Mouse (Mus musculus) monocyte, adult 2 months (primary cell): ENCODE data around the gene Sipa1l2.
A peak's percentile ranks its signal among the peaks of the same experiment; 100 is the strongest.

Source experiments
- DNase-seq, 2 experiments: peaks; one replicate each; pipeline ENCODE4 v3.0.0; 2022; ENCODE audit warnings: low spot score in 2 of 2, low read depth in 1 of 2

The Sipa1l2 gene

GRCm38 (mm10) chr8:125569533-125570365 lies at the start of gene Sipa1l2:
Gene Sipa1l2 (minus strand): TSS chr8:125569808.
- peak; percentile 90 to 96 for DNase-seq

- DNase-seq = no peak
Measured at GRCm38 (mm10) chr8:125618543-125619335, 49.1 kb upstream of the Sipa1l2 start.

DNA sequence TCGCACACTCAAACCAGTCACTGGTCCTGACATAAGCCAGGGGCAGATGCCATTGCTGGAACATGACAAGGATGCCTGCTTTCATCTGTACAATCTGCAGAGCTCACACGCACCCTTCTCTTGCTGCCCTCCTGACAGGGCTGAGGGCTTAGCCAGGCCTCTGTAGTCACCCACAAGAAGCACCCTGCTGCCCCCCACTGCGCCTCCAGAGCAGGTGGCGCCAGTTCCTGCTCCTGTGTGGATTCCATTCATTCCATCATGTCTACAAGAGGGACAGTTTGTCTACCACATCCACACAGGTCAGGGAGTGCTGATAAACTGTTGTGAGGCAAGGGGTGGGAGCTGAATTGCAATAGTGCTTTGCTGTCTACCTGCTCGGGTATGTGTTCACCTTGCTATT lies 47.3 kb upstream of the Sipa1l2 start:
- DNase-seq = no peak

- no peak for DNase-seq
Measured at GRCm38 (mm10) chr8:125616039-125616438, 46.4 kb upstream of the Sipa1l2 start.

DNA sequence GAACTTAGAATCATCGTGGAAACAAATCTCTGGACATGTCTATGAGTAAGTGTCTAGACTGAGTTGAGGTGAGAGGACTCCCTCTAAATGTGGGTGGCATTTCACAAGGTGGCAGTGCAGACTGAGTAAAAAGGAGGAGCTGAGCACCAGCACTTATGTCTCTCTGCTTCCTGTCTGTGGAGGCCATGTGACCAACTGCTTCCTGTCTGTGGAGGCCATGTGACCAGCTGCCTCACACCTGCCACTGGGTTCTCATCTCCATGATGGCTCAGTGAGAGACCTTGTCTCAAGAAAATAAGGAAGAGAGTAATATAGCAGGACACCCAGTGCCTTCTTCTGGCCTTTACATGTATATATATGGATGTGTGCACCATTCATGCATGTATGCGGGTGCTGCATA lies 43.9 kb upstream of the Sipa1l2 start:
- no peak for DNase-seq

DNA sequence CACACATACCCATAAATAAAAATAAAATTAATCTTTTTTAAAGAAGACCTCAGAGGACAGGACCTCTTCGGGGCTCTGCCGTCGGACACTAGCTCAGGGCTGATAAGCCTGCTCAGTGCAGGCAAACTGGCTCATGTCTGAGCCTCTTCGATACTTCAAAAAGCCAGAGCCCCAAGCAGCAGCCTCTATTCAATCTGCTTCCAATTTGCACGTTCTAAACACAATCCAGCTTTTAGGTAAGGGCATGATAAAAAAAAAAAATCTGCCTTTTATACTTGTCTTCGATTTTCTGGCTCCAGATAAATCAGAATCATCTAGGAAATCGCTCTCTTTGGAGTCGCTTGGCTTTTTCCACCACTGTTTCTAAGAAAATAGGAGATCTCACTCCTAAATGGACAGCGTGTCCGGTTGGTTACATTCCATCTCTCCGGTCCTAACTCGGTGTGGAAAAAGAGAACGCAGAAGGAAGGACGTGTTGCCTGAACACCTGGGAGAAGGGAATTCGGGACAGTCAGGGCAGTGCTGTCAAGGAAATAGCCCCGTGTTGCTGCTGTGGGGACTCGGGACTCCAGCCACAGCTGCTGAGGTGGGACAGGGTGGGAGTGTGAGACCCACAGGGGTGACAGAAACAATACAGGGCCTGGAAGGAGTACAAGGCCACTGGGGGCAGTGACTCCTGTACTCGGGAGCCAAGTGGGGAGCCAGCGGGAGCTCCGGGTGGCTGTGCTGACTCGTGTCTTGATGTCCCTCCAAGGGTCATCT lies 42.4 kb upstream of the Sipa1l2 start:
- DNase-seq = no peak

GRCm38 (mm10) chr8:125611024-125611798 lies 41.6 kb upstream of the Sipa1l2 start:
- DNase-seq = no peak

- no peak for DNase-seq
Measured at GRCm38 (mm10) chr8:125609737-125610136, 40.1 kb upstream of the Sipa1l2 start.

- DNase-seq = no peak
Measured at GRCm38 (mm10) chr8:125607714-125608223, 38.2 kb upstream of the Sipa1l2 start.

GRCm38 (mm10) chr8:125606937-125607336 lies 37.3 kb upstream of the Sipa1l2 start:
- DNase-seq = no peak

DNA sequence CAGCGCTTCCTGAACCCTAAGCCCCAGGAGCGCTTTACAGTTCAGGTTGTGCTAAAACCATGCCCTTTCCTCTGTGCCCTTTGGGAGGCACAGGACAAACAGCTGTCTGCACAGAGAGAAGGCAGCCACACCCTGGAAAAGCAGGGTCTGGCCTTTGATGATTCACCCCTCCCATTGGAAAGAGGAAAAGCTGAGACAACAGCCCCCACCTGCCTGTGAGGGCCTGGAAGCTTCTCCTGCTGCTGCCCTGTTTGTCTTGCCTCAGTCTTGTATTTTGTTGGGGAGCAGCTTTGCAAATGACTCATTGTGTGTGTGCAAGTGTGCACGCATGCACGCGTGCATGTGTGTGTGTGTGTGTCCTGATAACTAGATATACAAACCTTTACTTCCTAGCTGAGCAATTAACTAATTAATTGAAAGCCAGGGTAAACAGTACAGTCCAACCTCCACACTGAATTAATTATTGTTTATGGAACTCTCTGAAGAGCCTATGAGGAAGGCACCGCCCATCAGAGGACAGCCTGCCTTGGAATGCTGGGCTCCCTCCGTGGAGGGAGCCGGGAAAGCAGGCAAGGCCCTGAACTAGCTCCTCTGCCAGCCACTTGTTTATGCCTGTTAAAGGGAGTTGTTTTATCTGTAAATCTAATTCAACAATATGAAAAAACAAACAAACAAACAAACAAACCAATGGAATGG lies 35.4 kb upstream of the Sipa1l2 start:
- no peak for DNase-seq

DNA sequence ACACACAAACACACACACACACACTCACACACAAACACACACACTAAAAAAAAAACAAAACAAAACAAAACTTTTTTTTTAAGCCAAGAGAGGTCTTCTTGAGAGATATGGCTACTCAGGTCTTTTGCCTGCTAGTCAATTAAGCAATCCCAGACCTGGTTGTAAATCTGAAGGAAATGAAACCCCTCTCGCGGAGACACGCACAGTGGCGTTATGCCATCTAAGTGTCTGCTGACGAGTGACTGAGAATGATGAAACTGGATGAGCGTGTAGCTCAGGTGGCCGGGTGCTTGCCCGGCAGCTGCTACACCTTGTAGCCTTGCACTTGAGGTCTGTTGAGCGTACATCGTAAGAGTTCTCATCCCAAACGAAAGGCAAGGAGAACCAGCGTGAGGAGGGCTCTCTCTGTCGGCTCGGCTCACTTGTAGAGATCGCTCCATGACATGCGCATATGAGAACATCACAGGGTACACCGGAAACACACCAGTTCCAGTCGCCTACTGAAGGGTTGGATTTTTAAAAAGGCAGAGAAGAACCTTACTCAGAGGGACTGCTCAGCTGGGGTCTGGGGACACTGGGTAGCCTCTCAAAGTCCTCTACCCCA lies 34.7 kb upstream of the Sipa1l2 start:
- no peak for DNase-seq

DNA sequence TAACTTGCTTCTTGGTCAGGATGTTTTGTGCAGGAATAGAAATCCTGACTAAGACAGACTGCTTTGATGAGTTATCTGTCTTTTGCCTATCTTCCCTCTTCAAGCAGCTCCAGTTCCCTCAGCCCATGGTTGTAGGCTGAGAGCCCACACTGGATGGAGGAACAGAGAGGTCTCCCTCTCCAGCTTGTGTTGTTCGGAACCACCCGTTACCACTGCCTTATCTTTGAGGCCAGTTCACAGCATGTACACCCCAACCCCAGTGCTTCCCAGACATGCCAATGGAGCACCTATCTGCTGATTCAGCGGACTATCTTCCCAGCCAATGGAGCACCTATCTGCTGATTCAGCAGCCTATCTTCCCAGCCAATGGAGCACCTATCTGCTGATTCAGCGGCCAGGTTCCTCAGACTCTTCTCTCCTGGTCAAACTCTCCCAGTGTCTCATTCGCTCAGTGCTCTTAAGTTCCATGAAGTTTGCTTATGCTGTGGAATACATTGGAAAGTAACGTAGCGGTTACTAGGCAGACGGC lies 33.8 kb upstream of the Sipa1l2 start:
- no peak for DNase-seq

DNA sequence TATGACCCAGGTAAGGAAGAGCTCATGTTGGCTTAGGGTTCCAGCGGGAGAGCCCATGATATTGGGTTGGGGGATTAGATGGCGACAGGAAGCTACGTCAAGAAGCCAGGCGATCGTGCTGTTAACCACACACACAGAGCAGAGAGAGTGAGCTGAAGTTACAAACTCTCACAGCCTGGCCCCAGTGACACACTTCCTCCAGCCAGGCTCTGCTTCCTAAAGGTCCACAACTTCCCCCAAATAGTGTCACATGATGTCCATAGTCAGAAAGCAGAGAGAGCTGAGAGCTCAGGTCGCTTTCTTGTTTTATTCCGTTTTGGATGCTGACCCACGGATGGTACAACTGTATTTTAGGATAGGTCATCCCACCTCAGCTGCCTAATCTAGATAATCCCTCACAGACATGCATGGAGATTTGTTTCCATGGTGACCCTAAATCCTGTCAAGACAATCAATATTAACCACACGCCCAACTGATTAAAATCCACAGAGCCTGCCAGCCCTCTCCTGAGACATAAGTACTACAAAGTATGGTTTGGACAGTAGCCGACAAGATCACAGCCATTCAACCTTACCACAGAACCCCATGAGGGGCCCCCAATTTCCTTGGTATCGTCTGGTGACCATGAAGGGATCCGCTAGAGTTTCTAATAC lies 30.6 kb upstream of the Sipa1l2 start:
- DNase-seq = no peak

DNA sequence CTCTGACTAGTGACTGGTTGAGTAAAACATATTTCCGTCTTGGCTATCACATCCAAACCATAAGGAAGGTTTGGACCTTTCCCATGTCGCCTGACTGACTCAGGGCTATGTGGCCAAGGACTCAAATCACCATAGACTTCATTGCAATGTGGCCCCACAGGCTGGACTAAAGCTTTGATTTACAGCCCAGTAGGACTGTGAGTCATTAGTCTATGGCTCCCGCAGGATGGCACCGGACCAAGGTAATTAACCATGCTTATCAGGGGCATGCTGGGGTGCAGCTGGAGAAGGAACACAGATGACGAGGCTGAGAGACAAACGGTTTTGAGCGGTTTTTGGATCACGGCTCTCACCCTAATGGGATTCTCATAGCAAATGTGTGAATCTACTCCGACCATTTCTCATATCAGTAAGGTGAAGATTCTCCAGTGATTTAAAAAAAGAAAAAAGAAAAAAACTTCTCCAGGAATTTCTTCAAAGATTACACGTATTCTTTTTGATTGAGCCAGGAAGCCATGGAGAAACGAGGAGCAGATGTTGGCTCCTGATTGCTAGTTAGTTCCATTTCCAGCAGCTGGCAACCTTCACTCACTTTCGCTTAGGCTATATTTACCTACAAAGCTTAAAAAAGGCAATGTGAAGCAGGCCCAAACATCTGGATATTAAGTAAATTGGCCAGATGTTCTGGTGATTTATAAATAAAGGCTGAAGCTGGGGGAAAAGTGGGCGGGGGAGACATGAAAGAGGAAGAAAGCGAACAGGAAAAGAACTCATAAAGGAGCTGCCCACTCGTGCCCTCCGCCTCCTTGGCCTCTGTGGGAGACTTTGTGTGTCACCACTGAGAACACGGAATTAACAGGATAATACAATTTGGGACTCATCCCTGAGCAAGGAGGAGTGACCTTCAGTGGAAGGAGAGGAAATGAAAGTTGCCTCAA lies 26.2 kb upstream of the Sipa1l2 start:
- no peak for DNase-seq

- DNase-seq = no peak
Measured at GRCm38 (mm10) chr8:125590363-125590762, 20.8 kb upstream of the Sipa1l2 start.

DNA sequence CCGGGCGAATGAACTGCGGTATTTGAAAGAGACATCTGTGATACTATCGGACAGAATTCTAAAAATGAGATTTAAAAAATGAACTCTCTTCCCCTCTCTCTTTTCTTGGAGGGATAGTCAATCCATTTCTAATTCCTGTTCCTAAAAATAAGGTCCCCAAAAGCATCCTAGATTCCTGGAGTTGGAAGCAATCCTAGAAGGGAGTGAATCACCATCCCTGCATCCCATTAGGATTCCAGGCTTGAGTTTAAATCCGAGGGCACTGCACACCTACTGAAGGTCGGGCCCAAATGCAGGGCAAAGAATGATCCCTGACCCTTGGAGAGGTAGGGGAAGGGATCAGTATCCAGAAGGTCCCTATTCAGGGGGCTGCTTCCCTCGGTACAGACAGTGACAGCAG lies 17.0 kb upstream of the Sipa1l2 start:
- no peak for DNase-seq

DNA sequence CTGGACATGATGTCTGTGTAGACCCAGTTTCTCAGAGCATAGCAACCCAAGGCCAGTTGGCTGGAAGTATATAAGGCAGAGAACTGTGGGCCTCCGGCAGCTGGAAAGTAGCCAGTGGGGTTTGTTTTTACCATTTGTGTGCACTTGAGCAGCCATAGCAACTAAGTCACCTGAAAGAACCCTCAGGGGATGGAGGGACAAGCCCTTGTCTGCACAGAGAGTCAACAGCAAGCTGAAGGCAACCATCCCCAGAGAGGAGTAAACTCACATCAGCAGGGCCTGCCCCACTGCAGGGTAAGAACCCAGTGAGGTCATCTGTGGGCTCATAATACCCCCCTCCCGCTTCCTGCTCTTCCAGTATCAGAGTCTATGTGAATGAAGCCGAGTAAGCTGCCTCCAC lies 14.7 kb upstream of the Sipa1l2 start:
- DNase-seq = no peak
